Mouse (Mus musculus) monocyte, adult 2 months (primary cell): ENCODE data around the gene Pnmal2.
"Not testable (repeated sequence)": the region's sequence is repeated elsewhere in the genome, so short reads cannot be mapped to it uniquely, and the experiment has no call there.

Experiments used
- DNase-seq, 2 experiments: peaks; one replicate each; pipeline ENCODE4 v3.0.0; 2022; ENCODE audit warnings: low spot score in 2 of 2, low read depth in 1 of 2

Gene Pnmal2

DNA sequence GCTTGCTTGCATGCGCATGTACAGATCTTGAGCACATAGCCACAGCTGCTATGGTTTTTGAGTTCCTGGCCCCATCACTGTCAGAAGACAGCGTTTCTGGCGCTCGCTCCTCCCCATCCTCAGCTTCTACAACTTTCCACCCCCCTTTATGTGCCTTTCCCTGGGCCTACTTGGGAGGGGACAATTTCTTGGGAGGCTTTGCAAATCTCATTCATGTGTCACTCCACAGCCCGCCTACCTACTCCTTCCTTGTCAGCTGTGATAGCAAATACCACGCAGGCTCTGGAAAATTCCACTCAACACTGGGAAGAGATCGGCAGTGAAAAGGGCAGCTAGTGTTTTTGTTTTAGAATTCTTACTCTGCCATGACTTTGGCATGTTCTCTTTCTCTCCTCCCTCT, 4.2 kb upstream of the Pnmal2 start:
- DNase-seq: no peak

DNA sequence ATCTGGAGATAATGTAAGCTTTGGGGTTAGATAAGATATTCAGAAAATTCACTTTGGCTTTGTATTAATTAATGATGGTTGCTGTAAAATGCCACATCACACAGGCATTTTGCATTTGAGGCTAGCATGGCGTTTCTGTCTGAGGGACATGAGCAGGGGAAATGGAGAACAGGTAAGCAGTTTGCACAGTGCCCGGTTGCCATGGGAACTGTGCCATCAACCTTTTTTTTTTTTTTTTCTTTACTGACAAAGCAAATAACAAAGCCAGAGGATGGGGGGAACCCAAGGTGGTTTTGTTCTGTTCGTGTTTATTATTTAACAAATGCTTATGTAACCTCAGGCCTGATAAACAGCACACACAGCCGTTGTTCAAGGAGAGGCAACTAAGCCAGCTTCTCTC, 1.6 kb upstream of the Pnmal2 start:
- DNase-seq: no peak

DNA sequence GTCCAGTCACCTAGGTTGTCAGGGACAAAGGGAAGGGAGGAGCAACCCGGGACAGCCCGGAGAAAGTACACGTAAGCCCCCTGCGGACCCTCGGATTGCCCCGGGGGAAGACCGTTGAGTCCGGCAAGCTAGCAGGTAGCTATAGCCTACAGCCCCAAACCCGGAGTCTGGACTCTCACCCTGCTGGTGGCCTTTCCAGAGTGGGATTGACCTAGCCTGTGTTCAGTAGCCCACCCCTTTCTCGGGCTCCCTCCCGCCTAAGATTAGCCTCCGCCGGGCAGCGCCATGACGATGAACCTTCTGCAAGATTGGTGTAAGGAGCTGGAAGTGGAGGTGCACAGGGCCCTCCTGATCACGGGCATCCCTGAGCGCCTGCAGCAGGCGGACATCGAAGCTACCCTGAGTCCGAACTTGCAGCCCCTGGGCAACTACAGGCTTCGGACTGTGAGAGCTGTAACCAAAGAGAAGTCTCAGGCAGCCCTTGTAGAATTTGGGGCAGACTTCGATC, 380 bp downstream of the Pnmal2 start:
- no peak for DNase-seq

DNA sequence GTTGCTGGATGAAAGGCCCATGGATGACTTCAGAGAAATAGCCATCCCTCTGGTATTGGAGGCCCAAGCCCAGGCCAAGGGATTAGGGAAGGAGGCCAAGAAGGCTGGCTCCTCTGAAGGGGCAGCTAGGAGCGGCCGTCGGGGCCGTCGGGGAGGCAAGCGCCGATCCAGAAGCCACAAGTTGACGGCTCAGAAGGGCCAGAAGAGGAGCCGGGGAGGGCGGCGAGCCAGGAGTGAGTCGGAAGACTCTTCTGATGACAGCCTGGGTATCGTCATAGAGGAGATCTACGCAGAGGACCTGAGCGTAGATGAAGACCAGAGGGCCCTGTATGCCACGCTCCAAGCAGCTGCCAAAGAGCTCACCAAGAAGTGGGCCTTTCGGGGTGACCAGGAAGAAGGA, 937 bp downstream of the Pnmal2 start:
- no peak for DNase-seq

DNA sequence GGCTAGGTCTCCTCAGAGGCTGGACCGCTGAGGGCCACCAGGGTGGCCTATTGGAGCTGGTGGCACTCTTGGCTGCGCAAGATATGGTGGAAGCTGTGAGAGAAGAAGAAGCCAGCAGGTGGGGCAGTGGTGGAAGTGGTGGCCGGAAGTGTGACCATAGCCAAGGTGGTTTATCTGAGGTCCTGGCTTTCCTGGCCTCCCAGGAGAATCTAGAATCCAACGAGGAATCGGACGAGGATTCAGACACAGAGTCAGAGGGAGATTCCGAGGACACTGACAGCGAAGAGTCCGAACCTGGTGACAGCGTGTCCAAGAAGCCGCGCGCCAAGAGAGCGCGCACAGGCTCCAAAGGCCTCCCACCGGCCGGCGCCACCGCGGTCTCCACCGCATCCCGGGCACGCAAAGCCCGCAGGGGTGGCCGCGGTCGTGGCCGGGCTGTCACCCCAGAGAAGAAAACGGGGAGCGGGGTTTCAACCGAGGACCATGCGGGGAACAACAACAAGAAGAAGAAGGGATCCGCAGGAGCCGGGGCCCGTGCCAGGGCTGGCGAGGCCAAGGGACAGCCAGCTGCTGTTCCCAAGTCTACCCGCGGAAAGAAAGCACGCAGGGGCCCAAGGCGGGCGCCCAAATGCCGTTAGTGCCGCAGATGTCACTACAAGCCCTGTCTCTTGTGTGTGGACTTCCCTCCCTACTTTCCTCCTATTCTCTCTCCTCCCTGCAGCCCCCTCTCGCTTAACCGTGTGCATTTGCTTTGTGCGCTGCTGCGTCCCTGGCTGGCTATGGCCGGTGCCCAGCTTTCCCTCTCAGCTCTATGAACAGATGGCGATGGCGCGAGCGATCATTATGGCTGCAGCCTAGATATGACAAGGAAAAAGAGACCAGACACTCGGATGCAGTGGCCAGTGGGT, 2.2 kb downstream of the Pnmal2 start:
- DNase-seq: no peak

DNA sequence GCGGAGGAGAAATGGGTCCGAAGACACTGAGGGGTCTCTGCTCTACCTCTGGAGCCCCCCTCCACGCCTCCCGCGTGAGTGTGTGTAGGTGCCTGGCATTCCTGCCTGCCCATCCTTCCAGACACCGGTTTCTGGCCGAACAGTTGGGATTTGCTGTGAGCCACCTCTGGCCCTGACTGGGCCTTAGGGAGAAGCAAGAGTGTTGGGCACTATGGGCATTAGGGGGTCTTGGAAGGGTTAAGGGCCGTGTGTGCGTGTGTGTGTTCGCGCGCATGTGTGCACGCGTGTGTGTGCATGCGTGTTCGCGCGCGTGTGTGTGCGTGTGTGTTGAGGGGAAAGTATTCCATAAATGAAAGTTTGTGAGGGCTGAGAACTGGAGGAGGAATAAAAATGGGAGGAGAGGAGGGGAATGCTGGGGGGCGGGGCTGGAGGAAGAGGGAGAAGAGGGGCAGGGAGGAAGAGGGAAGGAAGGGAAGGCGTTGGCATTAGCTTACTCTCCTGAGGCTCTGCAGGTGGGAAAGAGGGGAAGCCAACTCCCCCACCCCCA, 2.9 kb downstream of the Pnmal2 start:
- DNase-seq: no peak

DNA sequence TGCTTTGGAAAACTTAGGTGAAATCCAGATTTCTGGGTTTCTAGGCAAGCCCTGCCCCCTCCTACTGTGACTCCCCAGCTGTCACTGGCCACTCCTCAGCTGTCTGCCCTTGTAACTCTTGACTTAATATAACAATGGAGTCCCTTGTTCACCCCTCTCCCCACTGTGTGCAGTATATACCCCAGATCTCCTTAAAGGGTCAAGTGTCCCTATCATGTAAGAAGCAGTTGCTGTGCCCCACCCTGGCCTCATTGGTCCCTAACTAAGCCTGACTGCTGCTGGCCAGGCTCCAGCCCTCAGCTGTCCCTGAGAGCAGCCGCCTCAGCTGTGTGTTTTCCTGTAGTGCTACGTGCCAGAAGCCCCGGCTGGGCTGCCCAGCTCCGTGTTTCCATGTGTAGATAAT, 3.5 kb downstream of the Pnmal2 start:
- no peak for DNase-seq

DNA sequence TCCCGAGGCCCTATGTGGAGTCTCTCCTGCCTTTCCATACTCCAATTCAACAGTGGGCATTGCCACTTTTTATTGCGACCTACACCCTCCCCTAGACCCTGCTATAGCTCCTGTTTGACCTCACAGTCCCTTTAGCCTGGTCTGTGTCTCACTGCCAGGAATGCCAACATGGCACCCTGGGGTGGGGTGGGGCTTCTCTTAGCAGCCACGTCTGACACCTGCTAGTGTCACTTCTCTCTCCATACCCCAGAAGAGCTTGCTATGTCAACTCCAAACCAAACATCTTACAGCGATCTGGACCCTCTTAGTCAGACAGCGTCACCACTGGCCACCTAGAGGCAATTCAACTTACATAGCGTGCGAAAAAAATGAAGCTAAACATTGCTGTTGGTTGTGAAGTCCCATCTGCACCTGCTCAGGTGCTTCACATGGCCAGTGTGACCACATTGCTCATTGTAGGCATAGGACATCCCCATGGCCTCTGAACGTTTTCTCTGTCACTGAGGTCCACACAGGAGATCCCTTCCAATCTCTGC, 4.5 kb downstream of the Pnmal2 start:
- no peak for DNase-seq

DNA sequence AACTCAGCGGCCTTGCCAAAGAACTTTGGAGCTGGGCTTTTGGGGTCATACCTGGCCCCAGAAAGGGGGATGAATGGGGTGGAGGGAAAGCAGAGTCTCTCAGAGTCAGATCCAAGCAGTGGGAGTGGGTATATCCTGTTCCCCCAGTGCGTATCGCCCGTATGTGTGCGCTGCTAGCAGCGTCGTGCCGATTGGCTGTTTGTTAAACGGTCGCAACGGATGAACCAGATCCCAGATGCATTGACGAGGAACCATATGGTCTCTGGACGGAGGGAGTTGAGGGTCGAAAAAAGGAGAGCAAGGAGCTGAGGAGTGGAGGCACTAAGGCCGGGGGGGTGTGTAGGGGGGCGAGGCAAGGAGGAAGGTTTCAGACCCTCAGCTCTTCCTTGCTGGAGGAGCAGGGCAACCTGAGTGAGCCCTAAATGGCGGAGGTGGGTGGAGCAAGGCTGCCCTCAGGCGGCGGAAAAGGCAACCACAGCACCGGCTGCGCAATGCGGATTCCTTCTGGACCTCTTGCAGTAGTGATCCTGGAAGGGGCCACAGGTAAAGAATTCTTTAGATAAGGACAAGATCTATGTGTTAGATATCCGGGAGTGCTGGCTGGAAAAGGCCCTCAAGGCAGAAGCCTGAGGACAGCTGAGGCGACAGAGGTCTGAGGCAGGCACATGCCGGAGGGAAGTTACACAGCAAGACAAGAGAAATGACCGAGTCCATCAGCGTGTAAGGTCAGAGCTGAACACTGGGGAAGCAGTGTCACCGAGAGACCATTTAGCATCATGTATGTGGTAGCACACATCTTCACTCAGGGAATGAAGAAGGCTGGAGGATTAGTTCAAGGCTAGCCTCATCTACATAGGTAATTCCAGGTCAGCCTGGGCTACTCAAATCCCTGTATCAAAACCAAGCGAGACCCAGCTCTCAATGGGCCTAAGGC, 5.7 kb downstream of the Pnmal2 start:
- DNase-seq: peak in 1 of 2 experiments; percentile 7

DNA sequence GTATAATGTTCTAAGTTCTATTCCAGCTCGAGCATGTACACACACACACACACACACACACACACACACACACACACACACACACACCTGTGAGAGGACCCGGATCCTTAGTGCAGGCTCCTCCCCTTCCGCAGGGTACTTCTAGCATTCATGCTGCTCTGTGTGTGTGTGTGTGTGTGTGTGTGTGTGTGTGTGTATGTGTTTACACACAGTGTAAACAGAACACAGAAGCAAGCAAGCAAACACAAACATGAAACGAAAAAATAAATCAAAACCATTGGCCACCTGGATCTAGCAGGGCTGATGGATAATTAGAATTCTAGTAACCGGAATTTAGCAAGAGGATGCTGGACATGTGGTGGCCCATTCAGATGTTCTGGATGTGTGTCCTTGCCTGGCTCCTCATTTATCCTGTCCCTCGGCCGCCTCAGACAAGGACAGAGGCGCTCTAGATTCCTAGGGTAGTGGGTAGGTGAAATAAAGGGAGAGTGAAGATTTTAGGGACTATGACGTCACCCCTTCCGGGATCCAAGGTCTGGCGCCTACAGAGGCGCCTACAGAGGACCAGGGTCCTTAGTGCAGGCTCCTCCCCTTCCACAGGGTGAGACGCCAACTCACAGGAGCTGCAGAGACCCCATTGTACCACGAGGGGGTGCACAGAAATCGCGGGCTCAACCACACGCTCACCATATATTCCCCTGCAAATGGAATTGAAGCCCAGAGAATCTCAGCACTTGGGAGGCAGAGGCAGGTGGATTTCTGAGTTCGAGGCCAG, 6.6 kb downstream of the Pnmal2 start:
- peak; percentile 46 to 54 for DNase-seq

DNA sequence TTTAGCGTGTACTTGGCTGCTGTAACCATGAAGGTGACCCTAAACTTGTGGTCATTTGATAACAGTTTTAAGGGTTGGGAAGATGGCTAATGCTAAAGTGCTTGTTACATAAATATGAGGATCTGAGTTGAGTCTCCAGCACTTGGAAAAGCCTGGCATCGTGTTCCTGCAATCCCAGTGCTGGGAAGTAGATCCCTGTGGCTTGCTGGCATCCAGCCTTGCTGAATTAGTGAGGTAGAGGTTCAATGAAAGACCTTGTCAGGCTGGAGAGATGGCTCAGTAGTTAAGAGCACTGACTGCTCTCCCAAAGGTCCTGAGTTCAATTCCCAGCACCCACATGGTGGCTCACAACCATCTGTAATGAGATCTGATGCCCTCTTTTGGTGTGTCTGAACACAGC, 9.3 kb downstream of the Pnmal2 start:
- not testable (repeated sequence) for DNase-seq

DNA sequence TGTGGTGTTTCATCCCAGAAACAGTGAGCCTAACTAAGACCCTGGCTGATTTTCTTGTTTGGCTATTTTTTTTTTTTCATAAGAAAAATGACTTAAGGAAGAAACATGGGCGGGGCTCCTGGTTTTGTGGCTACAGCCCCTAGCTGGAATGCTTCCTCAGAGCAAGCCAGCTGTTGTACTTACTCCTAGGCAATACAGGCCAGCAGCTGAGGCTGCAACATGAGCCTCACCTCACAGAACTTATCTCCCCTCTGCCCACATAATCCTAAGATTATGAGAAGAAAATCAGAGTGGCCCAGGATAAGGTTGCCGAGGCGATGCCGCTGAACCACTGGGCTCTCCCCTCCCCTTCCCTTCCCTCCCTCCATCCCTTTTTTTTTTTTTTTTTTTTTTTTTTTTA, 11.2 kb downstream of the Pnmal2 start:
- no peak for DNase-seq

DNA sequence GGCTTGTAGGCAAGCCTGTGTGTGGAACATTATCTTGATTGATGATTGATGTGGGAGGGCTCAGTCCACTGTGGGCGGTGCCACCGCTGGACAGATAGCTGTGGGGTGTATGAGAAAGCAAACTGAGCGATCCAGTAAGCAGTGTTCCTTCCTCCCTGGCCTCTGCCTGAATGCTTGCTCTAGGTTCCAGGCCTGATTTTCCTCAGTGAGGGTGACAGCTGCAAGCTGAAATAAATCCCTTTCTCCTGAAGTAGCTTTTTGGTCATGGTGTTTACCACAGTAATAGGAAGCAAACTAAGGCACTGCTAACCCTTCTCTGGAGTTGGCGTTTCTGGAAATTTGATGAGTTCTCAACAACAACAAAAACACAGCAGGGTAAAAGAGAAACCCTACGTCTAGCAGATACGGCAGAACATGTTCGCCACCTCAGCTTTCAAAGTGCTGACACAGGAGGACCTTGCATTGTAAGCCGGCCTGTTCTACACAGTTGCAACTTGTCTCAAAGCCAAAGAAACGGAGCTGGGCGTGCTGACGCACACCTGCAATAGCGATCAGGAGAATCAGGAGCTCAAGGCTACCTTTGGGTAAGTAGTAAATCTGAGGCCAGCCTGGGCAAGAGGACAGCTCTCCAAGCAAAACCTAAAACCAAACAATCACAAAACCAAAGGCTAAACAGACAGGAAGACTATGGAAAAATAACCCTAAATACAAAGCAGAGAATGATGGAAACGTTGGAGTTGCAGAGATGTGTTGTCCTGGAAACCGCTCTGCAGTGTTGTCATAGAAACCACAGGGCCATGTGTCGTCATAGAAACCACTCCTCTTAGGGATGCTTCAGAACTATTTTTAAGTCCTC, 12.2 kb downstream of the Pnmal2 start:
- no peak for DNase-seq

DNA sequence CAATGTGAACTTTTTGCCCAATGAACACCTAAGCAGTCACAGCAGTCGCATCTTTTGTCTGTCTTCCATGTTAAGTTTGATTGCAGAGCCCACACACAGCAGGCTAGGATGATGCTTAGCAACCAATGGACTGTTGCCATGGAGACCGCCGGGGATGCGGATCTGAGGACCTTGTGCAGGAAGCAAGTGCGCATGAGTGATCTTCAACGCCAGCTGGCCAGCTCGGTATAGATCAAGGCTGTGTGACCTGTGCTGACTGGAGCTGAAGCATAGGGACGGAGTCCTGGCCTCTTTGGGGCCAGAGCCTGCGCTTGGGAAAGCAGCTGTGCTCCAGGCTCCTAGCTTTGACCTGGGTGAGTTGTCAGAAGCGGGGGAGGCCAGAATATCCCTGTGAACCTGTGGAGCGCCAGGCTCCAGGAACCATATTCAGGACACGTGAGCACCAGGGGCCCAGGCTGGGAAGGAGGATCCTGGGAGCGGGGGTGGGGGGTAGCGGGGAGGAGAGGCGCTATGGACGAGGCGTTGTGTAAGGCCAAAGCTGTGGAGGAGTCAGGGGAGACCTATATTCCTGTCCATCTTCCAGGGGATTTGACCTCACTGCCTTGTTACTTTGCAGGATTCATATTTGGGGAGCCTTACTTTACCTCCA, 15.2 kb downstream of the Pnmal2 start, which contains the start of gene Pnmal1:
Gene Pnmal1 (plus strand): TSS at position 141 of the 649 bp plus-strand sequence.
- no peak for DNase-seq

DNA sequence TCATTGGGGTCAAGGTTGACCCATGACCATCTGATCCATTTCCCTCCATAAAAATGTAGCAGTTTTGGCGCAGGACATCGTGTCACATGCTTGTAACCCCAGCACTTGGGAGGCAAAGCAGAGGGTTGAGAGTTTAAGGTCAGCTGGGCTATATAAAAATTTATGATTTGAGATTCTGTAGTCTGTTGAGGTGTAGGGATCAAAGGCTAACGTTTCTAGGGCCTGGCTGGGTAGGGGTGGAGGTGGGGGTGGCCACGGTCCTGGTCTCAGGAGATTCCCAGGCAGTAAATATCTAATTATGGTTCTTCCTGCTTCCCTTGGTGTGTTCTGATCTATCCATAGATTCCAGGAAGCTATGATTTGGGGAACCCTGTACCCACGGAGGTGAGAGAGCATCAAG, 17.2 kb downstream of the Pnmal2 start:
- no peak for DNase-seq

DNA sequence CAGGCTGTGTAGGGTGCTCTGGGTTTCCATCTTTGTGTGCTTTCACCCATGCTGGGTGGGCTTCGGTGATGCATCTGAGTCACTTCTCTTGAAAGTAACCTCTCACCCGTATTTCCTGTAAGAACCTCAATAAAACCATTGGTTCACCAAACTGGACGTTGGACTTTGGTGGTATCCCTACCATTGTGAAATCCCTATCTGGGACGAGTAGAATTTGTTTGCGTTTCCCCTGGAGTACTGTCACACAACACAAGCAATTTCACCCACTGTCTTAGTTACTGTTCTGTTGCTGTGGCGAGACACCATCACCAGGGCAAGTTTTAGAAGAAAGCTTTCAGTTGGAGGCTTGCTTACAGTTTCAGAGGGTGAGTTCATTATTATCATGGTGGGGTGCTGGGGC, 23.9 kb downstream of the Pnmal2 start:
- no peak for DNase-seq

DNA sequence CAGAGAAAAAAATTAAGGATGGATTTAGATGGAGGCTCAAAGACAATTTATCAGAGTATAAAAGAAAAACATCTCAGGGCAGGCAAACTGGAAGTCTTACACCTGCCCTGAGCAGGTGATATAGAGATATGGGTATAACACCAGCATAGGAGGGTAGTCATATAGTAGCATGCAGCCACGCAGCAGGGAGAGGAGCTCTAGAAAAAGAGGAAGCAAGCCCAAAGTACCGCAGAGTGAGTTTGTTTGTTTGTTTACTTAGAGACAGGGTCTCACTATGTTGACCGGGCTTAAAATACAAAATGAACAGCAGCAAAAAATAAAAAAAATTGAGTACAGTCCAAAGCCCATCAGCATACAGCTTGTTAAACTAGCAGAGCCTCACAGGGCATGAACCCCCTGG, 26.7 kb downstream of the Pnmal2 start:
- DNase-seq: no peak

DNA sequence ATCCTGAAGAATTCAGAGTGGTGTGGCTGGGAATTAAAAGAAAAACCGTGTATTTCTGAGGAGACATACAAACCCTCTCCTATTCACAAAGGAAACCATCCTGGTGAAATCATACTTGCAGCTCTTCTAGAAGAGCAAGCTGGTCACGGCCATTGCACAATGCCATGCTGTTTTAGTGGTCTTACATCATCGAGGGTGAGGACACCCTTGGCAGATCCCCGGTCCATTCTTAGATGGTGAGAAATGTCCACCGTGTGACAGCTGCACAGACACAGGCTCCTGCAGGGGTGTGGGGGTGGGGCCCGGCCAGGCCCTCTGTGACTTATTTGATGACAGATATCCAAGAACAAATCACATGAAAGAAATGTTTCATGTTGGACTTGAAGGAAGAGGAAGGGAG, 29.5 kb downstream of the Pnmal2 start:
- no peak for DNase-seq

DNA sequence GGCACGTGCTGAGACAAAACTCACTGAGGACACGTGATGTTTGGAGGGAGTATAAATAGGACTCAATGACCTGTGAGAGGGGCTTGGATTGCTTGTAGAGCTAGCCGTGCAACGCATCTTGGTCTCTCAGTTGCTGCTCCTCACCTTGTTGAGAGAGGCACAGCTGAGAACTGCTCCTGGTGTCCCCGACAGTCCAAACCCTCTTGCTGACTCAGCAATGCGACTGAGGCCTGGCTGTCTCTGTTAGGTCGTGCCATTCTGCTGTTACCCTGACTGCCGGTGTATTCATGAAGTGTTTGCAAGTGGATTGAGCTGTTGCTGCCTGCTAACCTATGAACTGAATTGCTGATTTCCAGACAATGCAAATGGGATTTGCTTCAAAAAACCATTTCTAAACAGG, 31.8 kb downstream of the Pnmal2 start:
- no peak for DNase-seq
